Mouse (Mus musculus) cerebellum, postnatal 4 days (tissue): ENCODE measurements around the gene Myo10.
A peak's percentile ranks its signal among the peaks of the same experiment; 100 is the strongest.

ENCODE experiments used
- DNase-seq, 2 experiments: peaks; one replicate each; pipeline ENCODE4 v3.0.0; 2022; ENCODE audit warnings: low spot score in 2 of 2, mixed read lengths in 1 of 2

The Myo10 gene

DNA sequence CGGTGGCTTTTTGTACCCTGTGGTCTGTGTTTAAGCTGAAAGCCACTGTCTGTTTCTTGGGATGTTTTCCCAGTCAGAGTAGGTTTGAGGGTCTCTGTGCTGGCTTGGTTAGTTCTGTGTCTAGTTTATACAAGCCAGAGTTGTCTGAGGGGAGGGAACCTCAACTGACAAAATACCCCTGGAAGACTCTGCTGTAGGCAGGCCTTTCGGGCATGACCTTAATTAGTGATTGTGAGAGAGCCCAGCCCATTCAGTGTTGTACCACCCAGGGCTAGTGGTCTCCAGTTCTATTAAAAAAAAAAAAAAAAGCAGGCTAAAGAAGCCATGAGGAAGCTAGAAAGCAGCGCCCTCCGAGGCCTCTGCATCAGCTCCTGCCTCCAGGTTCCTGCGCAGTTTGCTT lies 30.0 kb downstream of the Myo10 start:
- DNase-seq = no peak

DNA sequence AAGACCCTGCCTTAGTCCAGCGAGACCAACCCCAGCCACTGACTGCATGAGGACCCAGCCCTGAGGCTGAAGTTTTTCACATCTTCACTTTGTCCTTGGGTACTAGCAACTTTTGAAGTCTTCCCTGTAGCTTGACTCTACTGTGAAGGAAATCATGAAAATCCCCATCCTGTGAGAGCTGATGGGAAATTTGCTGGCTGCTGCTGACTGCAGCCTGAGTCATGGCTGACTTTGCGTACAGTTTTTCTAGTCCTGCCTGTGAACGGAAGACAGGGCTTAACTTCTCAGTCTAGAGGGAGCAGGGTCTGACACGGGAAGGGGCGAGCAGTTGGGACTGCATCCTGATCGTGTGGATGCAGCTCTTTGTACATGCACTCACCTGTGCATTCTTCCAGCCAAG lies 30.6 kb downstream of the Myo10 start:
- DNase-seq = no peak

DNA sequence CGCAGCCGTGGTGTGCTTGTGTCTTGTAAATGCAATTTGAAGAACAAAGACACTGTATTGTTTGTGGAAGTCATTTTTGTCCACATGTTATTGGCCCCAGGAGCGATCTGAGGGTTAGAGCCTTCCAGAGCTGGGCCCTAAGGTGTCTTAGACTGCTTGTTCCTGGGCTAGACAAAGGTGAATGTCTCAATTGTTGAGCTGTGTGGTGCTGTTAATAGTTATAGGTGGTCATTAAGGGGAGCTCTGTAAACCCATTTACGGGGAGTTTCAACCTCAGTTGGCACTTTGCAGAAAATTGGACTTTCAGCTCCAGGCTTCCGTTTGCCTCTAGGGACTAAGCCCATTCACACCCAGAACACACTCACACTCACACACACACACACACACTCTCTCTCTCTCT lies 31.4 kb downstream of the Myo10 start:
- DNase-seq = no peak

DNA sequence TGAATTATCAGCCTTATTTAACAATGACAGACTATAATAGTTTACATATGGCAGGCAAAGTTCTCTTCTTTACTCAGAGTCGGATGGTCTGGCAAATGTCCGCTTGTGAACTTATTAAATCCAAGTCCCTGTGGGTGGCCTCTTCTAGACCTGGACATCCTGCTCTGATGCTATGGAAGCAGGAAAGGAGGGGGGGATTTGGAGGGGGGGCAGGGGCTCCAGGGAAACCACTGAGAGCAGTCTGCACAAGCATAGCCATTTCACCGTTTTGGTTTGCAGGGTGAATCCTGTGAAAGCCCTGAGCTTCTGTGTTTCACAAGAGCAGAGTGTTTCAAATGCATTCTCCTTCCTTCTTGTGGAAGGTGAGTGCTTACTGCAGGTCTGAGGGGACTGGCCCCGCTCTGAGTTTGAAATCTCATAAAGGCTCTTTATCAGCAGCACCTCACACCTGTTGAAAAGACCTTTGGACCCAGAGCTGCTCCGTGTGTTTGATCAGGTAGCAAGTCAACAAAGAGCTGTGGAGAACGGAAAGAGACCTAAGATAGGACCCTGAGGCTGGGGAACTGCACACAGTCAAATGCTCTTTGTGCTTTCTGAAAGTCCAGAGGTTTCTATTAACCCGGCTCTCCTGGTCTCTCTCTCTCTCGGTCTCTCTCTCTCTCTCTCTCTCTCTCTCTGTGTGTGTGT lies 40.7 kb downstream of the Myo10 start:
- no peak for DNase-seq

DNA sequence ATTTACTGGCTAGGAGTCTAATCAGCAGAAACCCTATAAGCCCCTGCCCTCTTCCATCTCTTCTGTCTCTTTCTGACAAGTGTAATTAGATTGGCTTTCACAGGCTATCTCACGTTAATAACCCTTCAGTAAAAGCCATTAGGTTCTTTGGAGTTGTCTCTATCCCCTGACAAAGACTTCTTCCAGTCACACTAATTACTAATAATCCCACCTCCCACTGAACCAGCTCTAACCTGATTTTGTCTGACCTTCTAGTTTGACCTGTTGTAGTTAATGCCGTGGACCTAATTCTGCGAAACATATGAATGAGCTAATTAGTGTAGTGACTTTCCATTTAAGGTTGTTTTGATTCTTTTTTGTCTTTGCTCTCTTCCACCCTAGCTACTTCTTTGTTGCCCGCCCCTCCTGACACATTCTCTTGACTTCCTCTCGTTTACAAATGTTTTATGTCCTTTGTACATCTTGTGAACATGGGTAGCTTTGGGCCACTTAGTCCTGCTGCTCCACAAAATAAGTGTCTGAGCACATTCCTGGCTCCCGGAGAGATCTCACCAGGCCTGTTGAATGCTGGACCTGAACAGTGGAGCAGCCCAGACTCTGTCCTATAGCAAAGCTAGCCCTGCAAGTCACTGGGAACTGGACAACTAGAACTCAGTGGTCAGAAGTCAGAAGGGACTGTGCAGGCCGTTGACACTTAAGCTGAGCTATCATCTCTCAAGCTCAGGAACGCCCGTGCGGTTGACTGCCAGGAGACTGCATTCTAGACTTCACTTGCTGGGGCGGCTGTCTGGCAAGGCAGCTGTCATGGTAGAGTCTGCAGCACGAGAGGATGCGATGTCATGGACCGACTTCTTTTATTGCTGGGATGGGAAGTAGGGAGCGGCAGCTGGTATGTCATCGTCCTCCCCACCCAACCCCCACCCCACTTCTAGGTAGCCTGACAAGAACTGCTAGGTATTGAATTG lies 47.2 kb downstream of the Myo10 start:
- DNase-seq = no peak

DNA sequence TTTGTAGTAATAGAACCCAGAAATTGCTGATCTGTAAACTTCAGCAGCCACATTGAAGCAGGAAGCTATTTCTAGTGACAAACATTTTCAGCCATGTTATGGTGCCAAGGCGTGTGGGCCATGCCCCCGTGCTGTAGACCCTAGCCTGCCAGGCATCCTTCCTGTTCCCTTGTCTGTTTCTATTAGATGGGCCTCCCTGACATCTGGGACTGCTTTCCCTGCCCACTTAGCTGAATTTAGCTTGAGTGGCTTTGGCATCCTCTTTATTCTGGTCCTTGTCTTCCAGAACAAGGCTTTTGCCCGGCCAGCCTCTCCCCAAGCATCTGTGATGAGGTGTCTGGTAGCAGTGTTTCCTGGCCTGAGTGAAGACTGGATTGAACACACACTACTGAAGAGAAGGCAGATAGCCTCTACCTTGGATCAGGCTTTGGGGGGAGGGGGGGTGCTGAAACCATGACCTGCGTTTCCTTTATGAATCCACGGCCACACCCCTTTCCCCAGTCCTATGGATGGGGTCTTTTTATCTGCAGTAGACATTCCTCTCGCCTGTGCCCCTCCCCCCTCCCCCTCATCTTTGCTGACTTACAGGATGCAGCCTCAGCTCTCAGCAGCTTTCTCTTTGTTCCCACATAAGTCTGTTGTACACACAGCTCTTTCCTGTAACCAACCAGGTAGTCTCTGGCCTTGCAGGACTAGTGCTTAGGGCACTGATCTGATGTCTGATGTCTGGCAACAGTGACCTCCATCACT lies 51.1 kb downstream of the Myo10 start:
- DNase-seq = peak in 1 of 2 experiments; percentile 42

DNA sequence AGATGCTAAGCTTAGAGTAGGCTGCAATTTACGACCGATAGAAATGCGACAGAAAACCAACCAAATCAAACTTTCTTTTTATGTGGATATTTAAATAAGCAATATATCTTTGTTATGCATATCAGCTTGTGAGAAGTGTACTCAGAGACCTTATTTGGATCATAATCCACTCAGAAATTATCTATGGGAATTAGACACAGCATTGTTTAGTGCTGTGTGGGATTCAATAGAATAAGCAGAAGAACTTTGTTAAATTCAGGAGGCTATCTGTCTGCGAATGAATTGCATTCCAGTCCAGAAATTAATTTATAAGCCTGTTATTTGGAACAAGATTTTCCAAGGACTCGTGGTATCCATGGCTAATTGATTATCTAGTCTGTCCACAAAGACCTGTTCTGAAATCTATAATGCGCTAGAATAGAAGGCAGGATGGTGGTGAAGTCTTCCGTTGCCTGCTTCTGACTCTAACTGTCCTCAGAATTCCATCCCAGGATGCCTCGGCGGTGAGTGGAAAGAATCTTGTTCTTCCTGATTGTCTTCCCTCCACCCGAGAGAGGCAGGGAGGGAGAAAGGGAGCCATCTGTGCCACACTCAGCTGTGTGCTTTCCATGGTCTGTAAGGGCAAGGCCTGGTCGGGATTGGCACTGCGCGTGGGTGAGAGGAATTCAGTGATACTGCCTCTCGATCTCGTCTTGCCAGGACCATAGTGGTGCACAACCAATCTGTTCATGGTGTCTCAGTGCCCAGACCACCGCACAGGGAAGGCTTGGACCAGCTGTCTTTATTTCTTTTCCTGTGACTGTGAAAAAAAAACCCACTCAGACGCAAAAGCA lies 52.0 kb downstream of the Myo10 start:
- peak in 1 of 2 experiments; percentile 56 for DNase-seq

DNA sequence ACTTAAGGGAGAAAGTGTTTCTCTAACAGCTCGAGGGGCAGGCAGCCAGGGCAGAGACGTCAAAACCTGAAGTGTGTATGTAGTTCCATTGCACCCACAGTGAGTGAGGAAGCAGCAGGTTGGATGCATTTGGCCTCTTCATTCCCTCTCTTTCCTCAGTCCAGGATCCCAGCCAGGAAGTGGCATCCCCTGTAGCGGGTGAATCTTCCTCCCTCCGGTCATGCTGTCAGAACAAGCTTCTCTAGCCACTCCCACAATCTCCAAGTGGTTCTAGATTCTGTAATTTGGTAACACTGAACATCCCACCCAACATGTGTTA lies 52.6 kb downstream of the Myo10 start:
- peak in 1 of 2 experiments; percentile 47 for DNase-seq

DNA sequence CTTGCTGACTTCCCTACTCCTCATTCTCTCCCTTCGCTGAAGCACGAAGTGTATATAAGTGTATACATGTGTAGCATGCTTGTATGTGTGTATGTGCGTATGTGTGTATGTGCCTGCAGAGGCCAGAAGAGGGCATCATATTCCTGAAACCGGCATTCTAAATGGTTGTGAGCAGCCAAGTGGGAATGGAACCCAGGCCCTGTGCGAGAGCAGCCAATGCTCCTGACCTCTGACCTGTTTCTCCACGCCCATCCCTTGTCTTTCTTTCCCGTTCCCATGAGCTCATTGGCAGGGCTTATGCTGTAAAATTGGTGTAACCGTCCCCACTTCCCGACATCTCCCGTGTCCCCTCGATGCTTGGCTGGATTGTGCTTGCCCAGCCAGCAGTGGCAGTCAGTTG lies 53.0 kb downstream of the Myo10 start:
- DNase-seq = no peak

DNA sequence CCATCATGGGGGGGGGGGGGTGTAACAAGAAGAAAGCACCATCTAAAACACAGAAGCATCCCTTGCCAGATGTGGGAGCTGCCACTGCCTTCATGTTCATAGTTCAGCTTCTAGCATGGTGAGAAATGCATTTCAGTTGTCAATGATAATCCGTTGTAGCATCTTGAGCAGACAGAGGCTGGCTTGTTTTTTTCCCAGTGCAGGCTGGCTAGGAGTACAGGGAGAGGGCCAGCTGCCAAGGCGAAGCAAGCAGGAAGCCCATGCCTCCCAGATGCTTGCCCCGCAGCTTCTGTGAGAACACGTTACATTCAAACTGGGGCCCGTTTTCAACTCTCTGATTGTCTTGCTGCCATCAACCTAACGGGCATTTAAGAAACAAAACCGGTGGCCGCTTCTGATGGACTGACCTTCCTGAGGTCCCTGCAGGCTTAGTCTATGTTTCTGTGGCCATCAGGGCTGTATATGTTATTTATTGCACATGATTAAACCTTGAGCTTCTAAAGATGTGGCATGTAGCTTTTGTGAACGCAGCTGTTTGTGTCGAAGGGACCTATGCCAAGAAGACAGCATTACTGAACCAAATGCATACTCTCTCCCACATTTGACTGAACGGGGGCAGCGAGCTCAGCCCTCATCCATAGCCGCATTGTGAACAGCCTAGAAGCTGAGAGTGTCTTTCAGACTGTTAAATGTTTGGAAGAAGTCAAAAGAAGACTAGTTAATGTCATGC lies 53.9 kb downstream of the Myo10 start:
- DNase-seq = peak in 1 of 2 experiments; percentile 63

DNA sequence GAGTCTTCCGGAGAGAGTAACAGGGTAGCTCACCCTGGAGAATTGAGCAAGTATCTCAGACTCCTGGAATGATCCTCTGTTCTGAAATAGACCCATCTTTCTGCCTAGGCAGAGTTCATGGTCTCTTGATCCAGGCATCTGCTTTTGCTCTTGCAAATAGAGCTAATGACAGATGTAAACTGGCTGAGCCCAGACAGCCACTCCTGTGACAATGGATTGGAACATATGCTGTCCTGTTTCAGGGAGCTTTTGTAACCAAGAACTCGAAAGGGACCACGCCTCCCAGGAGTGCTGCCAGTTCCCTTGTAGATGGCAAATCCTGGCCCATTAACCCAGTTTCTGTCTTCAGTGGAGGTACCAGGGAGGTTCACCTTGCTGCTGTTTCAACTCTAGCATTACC lies 56.8 kb downstream of the Myo10 start:
- DNase-seq = no peak

DNA sequence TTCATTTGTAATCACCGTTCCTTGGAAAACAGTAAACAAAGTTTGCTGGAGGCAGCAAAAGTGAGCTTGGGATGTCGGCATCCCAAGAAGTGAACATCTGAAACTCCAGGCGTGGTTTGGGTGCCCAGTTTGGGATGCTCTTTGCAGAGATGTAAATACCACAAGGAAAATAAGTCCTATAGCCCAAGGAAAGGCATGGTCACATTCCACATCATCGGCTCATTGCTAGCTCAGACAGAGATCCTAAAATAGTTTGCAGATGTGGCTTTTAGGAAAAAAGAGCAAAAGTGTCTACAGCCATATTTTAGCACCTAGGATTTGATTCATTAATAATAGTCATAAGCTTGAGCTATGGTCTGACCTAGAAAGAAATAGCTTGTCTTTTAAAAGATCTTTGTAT lies 57.3 kb downstream of the Myo10 start:
- DNase-seq = no peak

DNA sequence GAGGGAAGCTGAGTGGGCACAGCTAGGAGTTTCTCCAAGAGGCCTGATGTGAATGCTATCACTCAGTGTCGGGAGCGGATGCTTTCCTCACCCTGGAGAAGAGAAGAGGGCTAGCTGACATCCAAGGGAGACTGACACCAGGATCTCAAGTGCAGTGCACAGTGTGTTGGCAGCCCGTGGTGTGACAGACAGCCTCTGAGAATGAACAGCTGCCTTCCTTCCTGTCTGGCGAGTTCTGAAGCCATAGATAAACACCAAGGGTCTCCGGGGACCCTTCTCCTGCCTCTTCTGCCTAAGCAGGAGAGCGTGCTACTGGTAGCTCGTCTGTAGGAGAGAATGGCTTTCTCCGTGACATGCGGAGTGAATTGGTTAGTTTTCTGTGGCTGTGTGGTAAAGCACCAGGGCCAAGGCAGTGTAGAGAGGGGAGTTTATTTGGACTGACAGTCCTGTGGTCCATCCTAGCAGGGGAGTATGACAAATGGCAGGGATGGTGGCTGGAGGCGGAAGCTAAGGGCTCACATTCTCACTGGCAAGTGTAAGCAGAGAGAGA lies 58.0 kb downstream of the Myo10 start:
- no peak for DNase-seq

DNA sequence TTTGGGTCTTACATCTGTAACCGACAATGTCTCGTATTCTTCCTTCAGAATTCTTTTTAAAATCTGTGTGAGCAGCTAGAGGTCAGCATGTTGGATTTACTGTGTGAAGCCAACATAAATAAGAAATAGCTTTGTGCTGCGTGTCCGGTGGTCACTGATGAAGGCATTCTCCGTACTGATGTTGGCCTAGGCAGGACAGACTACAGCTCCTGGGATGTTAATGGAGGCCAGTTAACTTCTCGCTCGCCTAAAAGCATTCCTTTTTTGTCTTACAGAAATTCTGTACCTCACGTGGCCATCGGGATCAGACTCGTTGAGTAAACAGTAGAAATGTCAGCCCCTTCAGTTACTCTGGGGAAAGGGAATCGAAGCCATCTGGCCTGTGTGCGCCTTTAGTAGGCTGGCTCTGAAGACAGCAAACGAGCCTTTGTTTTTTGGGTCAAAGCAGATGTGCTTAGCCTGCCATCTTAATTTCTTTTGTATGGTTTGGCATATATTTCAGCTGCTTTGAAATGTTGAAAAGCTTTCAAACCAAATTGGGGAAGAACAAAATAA lies 60.7 kb downstream of the Myo10 start:
- no peak for DNase-seq

DNA sequence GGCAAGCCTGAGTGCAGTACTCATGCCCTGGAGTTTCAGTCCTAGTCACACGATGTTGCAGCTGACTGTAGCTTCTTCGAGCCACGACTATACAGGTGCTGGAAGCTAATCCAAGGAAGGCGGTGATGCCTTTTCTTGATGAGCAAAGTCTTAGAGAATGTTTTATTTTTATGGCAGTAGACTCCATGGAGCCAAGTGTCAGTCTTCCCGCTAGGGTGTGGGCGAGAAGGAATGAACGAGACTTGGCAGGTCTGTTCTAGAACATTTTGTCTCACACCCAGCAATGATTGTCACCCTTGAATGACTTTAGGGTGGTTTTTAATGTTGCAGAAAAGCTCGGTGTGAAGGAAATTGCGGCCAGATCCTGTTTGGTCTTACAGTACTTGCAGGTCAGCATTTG lies 62.9 kb downstream of the Myo10 start:
- no peak for DNase-seq

DNA sequence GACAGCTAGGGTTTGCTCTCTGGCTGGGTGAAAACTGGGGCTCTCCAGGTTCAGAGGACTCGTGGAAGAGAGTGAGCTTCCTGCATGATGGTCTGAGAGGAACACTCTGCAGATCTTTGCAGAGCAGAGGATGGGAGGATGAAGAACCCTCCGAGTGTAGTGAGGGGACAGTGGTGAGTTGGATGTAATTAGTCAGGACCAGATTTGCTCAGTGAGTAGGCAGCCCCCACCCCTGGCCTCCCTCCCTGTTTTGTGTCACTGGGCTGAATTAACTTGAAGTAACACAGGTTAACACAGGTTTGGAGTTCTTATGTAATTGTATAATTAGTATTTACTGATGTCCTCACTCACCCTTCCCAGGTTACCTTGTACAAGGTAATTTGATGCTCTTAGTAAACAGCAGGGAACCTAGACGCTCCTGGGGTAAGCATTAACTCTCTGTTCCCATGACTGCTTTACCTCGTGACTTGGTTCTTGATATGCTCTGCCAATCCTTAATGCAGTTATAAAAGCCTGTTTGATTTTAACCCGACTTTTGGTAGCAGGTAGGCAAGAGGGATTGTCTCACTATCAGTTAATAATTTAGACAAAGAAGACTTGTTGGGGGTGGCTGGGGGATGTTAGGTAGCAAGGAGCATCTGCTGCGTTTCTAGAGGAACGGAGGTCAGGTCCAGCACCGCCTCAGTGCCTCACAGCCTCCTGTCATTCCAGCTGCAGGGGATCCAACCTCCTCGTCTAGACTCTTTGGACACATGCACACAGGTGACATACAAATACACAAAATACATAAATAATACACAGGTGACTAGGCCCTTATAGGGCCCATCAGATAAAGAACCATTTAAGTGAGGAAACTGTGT lies 66.3 kb downstream of the Myo10 start:
- DNase-seq = no peak

DNA sequence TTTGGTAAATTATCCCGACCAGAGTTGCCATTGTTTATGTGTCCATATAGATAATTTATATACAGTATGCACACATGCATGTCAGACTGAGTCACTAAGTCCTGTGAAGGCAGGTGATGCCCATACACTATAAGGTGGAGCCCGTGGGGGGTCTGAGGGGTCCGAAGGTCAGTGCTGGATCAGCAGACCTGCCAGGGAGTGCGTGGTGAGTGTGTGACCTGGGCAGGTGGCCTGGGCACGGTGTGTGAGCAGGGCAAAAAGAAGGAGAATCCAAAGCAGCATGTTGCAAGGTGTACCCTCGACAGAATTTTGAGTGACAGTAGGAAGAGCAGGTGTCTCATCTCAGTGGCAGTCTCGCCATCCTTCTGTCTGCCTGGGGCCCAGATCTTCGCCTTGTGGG lies 67.2 kb downstream of the Myo10 start:
- no peak for DNase-seq

DNA sequence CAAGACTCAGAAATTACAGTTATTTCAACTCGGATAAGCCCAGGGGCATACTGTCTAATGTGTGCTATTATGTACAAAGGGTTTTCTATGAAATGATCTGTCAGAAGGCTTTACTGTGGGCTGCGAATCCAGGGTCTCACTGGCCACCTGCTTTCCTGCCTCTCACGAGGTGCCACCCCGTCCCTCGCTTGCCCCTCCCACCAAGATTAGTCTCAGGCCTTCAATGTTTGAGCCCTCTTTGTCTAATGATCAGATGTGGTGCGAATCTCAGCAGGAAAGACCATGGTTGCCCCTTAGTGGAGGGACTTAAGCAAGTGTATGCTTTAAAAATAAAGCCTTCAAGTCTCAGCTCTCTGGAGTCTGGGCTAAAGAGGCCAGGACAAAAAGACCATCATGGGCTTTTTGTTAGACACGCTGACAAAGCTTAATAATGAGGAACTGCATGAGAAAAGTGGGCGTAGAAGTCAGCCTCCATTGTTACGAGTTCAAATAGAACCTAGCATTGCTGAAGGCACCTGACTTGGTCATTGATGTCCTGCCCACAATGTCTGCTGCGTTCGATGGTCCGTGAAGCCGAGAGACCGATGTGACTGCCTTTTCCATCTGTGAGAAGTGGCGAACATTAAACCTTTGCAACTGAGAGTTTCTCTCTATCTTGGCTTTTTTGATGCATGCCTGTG lies 67.9 kb downstream of the Myo10 start:
- no peak for DNase-seq

DNA sequence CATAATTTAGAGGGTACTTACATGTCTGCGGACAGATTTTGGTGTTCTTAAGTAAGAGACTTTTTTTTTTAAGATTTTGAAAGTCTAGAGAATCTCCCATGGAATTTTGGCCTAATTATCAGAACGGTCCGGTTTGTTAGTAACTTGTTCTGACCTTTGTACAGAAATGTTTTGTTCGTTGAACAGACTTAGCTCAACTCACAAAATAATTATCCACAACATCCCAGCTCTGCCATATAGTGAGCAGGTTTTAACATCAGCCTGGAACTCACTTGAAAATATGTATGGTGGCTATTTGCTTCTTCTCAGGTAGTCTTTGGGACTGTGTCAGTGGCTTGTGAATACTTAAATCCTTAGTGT lies 68.4 kb downstream of the Myo10 start:
- DNase-seq = no peak
